Mouse (Mus musculus): ENCODE results near the gene Sephs2.

DNA sequence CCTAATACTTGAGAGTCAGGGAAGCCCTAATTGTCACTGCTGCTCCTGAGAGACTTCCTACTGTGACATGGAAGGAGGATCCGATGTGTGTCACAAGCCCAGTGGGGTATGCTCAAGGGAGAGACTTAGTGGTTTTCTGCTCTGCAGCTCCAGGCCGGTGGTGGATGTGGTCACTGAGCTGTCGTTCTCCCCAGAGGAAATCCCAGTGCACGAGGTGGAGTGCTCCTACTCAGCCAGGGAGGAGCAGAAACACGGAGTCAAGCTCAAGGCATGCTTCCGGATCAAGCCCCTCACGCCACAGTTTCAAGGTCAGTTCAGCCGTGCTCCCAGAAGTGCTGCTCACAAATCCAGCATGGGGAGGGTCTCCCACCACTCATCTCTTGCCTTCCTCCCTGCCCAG lies 40.1 kb upstream of the Sephs2 start:
- no peak for TF ChIP-seq CTCF (IDR thresholded peaks at IDR 0.05; ENCODE audit: borderline replicate concordance, extremely low read depth, insufficient read depth, insufficient read length)
- no peak for TF ChIP-seq POLR2A (IDR thresholded peaks at IDR 0.05; ENCODE audit: borderline replicate concordance, extremely low read depth, insufficient read depth, insufficient read length, poor library complexity, severe bottlenecking)
